Mouse (Mus musculus): ENCODE results near the gene Spata17.
"Not testable (repeated sequence)": the region's sequence is repeated elsewhere in the genome, so short reads cannot be mapped to it uniquely, and the experiment has no call there.

The Spata17 gene

GRCm38 (mm10) chr1:187175991-187176390, 39.3 kb downstream of the Spata17 start:
- DNase-seq (ENCODE audit: low read depth, low spot score) = no peak

DNA sequence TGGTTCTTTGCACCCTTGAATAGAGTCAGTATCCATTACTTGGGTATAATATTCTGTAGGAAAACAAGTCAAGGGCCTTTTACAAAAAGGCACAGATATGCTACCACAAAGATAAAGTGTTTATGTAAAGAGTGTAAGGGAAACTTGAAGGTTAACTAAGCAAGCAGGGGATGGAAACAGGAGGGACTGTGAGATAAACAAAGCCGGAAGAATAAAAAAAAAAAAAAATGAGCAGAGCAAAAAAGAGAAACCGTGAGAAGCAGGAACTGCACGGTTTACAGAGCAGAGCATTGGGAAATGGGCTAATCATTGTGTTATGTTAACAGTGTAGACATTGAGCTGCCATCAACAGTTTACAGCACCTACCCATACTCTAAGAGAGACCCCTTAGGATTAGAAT, 44.9 kb downstream of the Spata17 start:
- no peak for DNase-seq (ENCODE audit: low read depth, low spot score)

DNA sequence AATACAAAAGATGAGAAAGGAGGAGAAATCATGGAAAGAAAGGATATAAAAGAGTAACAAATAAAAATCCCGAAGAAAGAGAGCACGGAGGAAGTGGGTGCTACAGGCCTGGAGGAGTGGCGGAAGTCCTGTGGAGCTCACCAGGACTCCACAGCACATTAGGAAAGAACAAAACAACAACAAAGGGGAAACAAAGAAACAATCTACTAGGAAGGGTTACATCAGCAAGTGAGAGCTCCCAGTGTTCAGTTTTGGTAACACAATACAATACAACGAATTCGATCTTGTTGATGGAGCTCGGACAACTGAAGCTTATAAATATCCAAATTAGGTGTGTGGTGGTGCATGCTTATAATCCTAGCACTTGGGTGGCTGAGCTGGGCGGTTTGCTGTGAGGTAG, 45.6 kb downstream of the Spata17 start:
- no peak for DNase-seq (ENCODE audit: low read depth, low spot score)

GRCm38 (mm10) chr1:187163571-187163970, 51.7 kb downstream of the Spata17 start:
- no peak for DNase-seq (ENCODE audit: low read depth, low spot score)

DNA sequence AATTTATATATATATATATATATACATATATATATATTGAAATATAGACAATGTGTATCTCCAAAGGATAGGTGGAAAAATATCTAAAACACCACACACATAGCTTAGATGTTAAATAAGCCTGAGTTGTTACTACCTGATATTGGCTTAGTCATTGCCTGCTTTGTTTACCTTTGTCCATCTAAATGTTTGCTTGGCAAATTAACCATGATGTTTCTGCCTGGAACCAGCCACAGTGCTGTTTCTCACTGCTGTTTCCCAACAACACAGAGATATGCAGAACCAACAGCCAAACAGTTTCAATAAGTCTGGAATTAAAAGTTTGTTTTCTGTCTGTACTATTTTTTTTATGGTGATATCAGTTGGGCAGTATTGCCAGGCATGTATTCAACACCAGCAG, 59.6 kb downstream of the Spata17 start:
- DNase-seq (ENCODE audit: low read depth, low spot score) = no peak

DNA sequence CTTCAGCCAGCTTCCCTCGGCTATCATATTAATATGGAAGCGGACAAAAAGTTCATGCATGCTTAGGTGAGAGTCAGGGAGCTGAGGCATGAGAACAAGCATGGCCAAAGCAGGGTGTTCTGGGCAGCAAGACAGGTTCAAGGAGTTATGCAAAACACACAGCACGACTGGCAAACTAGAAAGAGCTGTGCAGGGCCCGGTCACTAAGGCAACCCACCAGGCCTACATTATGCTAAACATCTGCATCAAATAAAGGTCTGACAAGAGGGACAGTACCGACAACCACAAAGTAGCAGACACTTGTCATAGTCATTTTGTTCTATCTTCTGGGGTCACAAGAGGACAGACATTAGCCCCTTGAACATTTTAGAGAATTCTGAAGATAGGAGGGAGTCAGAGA, 61.6 kb downstream of the Spata17 start:
- no peak for DNase-seq (ENCODE audit: low read depth, low spot score)

DNA sequence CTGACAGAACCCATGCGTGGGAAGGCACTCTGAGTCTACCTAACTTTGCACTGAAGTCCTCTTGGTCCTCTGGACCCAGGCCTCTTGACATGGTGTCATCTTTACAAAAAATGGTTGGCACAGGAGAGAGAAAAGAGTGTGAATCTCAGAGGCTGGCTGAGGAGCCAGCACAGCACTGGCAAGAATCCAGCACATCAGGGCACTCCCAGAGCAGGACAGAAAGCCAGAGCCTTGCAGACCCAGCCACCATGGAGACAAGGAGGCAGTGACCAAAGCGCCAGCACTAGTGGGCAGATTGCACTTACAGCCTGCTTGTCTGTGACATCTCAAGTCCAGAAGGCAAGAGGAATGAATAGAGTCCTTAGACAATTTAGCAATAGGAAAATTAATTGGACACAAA, 62.7 kb downstream of the Spata17 start:
- DNase-seq (ENCODE audit: low read depth, low spot score) = no peak

DNA sequence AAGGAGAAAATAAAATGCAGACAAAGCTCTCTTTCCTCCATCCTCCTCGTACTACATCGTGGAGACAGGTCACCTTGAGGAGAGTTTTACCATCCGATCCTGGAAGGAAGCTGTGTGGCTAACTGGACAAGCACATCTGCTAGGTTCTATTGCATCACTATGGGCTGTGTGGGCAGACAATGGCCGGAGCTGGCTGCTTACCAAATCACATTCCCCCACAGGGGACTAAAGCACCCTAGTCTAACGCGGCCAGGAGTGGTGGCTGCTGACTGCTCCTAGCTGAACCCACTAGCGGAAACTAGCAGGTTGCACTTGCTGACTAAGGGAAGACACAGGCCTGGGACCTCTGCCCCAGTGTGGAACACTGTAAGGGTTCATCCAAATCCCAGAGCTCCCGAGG, 72.3 kb downstream of the Spata17 start:
- no peak for DNase-seq (ENCODE audit: low read depth, low spot score)

- peak; percentile 73 for DNase-seq (ENCODE audit: low read depth, low spot score)
These were observed 77.8 kb downstream of the Spata17 start for GRCm38 (mm10) chr1:187137426-187137825.

DNA sequence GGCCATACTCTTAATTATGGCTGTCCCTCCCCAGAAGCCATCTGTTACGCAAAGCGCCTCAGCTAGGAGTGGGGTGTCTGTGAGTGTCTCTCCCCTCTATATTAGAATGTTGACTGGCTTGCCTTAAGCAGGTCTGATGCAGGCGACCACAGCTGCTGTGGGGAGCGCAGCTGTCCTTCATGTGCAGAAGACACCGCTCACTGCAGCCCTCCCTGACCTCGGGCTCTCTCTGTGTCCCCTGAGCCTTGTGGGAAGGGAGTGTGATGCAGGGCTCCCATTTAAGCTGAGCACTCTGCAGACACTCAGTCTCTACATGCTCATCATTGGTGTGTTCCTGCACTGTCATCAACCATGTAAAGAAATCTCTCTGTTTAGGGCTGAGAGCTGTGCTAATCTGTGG, 79.4 kb downstream of the Spata17 start:
- peak; percentile 21 for DNase-seq (ENCODE audit: low read depth, low spot score)

DNA sequence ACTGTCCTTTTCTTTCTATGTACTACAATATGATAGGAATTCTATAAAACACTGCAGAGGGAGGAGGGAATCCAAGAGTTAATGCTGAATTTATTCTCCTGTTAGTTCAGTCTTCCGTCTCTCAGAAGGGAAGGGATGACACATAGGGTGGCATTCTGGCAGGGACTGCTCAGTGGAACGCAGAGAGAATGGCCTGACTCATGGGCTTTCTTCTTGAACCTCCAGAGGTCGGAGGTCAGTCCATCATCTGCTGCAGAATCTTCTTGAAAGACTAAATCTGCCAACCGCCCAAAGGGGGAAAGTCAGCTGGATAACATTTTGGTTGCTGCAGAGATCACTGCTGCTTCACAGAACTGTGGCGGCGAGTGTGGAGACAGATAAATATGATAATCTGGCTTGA, 81.4 kb downstream of the Spata17 start:
- DNase-seq (ENCODE audit: low read depth, low spot score) = no peak

DNA sequence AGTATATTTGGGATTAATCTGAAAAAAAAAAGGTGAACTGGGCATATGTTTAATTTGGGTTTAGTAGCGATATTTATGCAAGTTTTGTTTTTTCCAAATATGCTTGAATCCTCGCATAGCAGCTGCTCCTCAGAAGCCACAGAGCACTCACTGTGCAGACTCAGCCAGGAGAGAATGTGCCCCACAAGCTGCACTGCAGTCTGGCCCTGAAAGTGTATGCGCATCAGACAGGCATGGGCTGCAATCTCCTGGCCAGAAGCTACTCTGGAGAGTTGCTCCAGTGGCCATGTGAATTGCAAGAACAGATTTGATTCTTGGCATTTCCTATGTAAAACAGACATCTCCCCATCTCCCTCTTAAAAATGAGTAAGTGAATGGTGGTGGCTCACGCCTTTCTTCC, 82.9 kb downstream of the Spata17 start:
- DNase-seq (ENCODE audit: low read depth, low spot score) = no peak

- not testable (repeated sequence) for DNase-seq (ENCODE audit: low read depth, low spot score)
These were observed 87.7 kb downstream of the Spata17 start for GRCm38 (mm10) chr1:187127548-187127947.

GRCm38 (mm10) chr1:187125733-187126132, 89.5 kb downstream of the Spata17 start:
- DNase-seq (ENCODE audit: low read depth, low spot score) = no peak

DNA sequence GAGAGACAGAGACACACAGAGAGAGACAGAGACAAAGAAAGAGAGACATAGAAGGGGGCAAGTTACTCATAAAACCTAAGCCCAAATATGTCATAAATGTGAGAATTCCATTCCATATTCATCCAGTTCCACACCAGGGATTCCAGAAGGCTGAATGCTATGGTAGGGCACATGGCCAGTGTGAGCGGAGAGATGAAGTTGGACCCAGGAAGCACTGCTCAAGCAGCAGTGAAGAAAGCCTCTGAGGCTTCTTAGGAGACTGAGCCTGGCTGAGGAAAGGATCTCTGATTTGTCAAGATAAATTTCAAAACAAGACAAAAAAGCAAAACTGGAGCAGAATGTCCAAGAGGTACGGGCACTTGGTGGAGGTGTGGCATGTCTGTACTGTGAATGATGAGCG, 90.3 kb downstream of the Spata17 start:
- DNase-seq (ENCODE audit: low read depth, low spot score) = no peak

DNA sequence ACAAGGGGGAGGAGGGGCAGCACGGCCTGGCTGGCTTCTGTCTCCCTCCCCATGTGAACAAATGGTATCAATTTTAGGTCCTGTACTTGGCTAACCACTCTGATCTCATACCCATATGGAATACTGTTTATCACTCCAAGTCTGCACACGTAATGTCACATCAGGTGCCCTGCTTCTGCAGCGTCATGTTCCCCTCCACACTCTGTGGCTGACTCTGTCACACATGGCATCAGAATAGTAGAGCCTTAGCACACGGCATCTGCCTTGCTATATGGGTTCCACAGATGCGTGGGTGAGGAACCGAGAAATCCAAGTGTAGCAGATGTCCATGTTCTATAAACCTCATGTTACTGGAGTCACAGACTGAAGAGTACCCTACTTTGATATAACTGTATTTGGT, 96.0 kb downstream of the Spata17 start:
- no peak for DNase-seq (ENCODE audit: low read depth, low spot score)

DNA sequence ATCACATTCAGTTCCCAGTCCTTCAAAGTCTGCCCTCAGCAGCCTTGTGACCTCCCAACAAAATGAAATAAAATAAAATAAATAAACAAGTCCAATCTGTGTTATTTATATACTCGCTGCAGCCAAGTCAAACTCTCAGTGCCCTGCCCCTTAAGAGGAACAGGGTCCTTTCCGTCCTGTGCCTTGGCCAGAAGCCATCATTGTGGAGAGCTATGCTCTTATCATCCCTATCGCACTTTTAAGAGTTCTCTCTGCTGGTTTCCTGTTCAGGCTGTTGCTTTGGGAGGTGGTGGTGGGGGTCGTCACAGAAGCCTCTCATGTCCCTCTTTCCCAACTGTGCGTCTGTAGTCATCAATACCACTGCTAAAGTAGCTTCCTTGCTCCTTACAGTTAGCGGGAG, 97.2 kb downstream of the Spata17 start:
- DNase-seq (ENCODE audit: low read depth, low spot score) = no peak

DNA sequence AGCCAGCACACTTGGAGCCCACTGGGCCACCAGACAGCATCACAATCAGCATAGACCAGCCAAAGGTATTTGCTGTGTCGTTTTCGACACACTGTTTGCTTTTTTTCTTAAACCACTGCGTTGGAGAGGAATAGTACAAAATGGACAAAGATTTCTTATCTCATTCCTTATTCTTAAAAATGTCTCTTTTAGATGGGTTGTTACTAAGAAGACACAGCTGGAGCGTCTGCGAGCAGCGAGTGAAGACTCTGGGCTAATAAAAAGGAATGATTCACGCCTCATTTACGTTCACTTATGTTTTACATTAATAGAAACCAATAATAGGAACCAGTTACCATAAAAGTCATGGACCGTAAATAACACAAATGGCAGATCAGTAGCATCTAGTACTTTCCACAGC, 101.5 kb downstream of the Spata17 start:
- peak; percentile 16 for DNase-seq (ENCODE audit: low read depth, low spot score)

GRCm38 (mm10) chr1:187102130-187102529, 113.1 kb downstream of the Spata17 start:
- no peak for DNase-seq (ENCODE audit: low read depth, low spot score)

DNA sequence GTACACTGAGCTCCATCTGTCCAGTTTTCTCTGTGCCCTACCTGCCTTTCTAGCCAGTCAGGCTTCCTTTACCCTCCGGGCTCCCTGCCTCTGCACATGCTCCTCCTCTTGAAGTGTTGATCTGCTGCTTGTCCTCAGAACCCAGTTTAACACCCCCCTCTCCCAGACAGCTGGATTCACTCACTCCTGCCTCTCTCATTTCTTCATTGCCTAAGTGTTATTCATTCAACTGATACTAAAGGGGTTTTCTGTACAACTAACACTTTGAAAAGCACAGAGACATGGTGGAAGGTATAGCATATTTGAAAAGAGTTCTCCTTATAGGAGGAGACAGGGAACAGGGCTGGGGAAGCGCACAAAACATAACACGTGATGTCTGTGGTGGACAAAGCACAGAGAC, 114.1 kb downstream of the Spata17 start:
- no peak for DNase-seq (ENCODE audit: low read depth, low spot score)

- no peak for DNase-seq (ENCODE audit: low read depth, low spot score)
These were observed 114.6 kb downstream of the Spata17 start for GRCm38 (mm10) chr1:187100624-187101023.

GRCm38 (mm10) chr1:187098285-187098684, 117.0 kb downstream of the Spata17 start:
- DNase-seq (ENCODE audit: low read depth, low spot score) = no peak

DNA sequence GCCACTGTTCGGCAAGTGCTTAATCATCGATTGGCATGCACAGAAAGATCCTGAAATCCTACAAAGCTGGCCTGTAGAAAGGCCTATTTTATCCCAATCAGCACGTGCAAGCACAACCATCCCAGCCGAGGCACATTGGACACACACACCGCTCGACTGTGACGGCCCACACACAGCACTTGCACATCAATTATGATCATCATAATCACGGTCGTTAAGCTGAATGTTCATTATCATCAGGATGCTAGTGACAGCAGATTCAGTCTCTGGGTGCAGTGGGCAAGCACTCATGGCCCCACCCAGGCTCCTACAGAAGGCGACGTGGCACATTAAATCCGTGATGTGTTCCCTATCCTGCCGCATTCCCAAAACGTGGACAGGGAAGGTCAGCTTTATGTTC, 122.7 kb downstream of the Spata17 start:
- no peak for DNase-seq (ENCODE audit: low read depth, low spot score)

- DNase-seq (ENCODE audit: low read depth, low spot score) = no peak
These were observed 126.4 kb downstream of the Spata17 start for GRCm38 (mm10) chr1:187088660-187089395.
